Mouse (Mus musculus) neural tube, embryonic 12.5 days (tissue): ENCODE measurements at regions not wholly inside any gene's neighbourhood (a gene's known extent, or its start where the extent isn't known, plus 50 kb on each side); places are given as distances from the start of the nearest gene placed in this dataset.

Source experiments
- ATAC-seq: fragments of 200-750 bp; cut with Nextera tagmentation; 2 replicates; pipeline ENCODE4 v1.8.0; 2017; ENCODE audit warnings: low read depth, mild to moderate bottlenecking, moderate TSS enrichment, moderate library complexity; ENCODE audit not compliant: low FRiP score
- H3K27ac ChIP-seq: fragments of 300-500 bp; sonication (generic); 2 replicates; pipeline ENCODE4 v1.5.1; 2016
- H3K27me3 ChIP-seq: fragments of 300-500 bp; sonication (generic); replicated peaks from 2 replicates; pipeline ENCODE4 v1.6.1; 2016; ENCODE audit warnings: mild to moderate bottlenecking
- H3K36me3 ChIP-seq: fragments of 300-500 bp; sonication (generic); 2 replicates; pipeline ENCODE4 v1.6.1; 2016; ENCODE audit warnings: mild to moderate bottlenecking
- H3K4me1 ChIP-seq: fragments of 300-500 bp; sonication (generic); 2 replicates; pipeline ENCODE4 v1.6.1; 2016
- H3K4me2 ChIP-seq: fragments of 300-500 bp; sonication (generic); replicated peaks from 2 replicates; pipeline ENCODE4 v1.6.1; 2016; ENCODE audit warnings: mild to moderate bottlenecking
- H3K4me3 ChIP-seq: fragments of 300-500 bp; sonication (generic); 2 replicates; pipeline ENCODE4 v1.5.1; 2016
- H3K9ac ChIP-seq: fragments of 300-500 bp; sonication (generic); 2 replicates; pipeline ENCODE4 v1.6.1; 2016; ENCODE audit warnings: mild to moderate bottlenecking
- H3K9me3 ChIP-seq: fragments of 300-500 bp; sonication (generic); 2 replicates; pipeline ENCODE4 v1.6.1; 2016; ENCODE audit warnings: mild to moderate bottlenecking
- WGBS: fragments of 180-500 bp; shearing (Covaris S2); methylation state at CpG from one replicate; pipeline ENCODE4 v1.1.7; 2016; 5-methylcytosine and 5-hydroxymethylcytosine counted together

GRCm38 (mm10) chr2:71647914-71648497 lies 97.4 kb upstream of the Itga6 start:
- Histone ChIP-seq H3K4me3 (no peak overlapping the region), H3K4me1 (peaks cover 16% of the 10 kb centered on the region), H3K27me3 (no peaks in the 10 kb centered on the region), H3K9ac (no peak overlapping the region), H3K4me2 (no peak overlapping the region), H3K36me3 (no peaks in the 10 kb centered on the region), H3K27ac (no peak overlapping the region), H3K9me3 (no peaks in the 10 kb centered on the region)
- no peak for ATAC-seq
- 69% methylated on average over 14 of the region's 14 CpGs for WGBS

GRCm38 (mm10) chr2:71651662-71652061 lies 93.8 kb upstream of the Itga6 start:
- Histone ChIP-seq H3K9me3 (no peaks in the 10 kb centered on the region), H3K9ac (no peak overlapping the region), H3K27ac (no peak overlapping the region), H3K27me3 (no peaks in the 10 kb centered on the region), H3K4me3 (no peak overlapping the region), H3K36me3 (no peaks in the 10 kb centered on the region), H3K4me1 (peaks cover 30% of the 10 kb centered on the region), H3K4me2 (0 out of 2 replicates have a peak overlapping the region, but pooled peaks have one; percentile 28)
- no peak for ATAC-seq
- 10% methylated on average over 2 of the region's 2 CpGs for WGBS

DNA sequence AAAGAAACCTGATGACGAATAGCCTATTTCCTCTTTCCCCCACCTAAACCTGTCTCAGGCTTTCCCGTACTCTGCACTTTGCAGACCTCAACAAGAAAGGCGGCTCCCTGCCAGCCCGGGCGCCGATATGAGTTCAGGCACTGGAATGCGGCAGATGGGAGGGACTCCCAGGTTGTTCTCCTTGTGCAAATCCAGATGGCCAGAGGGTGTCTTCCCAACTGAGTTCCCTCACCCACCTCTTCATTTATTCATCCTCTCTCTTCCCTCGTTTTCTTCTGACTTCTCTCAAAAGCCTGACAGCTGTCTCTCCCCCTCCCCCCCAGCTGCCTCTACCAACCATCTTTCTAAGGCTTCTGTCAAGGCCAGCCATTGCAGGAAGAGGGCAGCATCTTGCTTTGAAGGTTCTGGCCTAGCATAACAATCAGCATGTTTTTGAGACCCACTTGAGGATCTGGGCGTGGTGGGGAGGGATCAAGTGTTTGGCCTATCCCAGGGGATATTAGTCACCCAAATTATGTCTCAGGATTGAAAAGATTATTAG lies 93.1 kb upstream of the Itga6 start:
- H3K4me2 ChIP-seq: peak overlapping the region; percentile 28; the same call in 1 of the 2 replicates
- ATAC-seq: no peak
- H3K9ac ChIP-seq: no peak overlapping the region
- no peaks in the 10 kb centered on the region for H3K9me3 ChIP-seq
- peaks cover 30% of the 10 kb centered on the region for H3K4me1 ChIP-seq
- H3K27me3 ChIP-seq: no peaks in the 10 kb centered on the region
- no peak overlapping the region for H3K4me3 ChIP-seq
- WGBS: 13% methylated on average over 9 of the region's 9 CpGs
- H3K27ac ChIP-seq: no peak overlapping the region
- H3K36me3 ChIP-seq: no peaks in the 10 kb centered on the region

- H3K27ac ChIP-seq: no peak overlapping the region
- ATAC-seq: peak; percentile 18; the same call in 1 of the 2 replicates
- no peaks in the 10 kb centered on the region for H3K27me3 ChIP-seq
- no peaks in the 10 kb centered on the region for H3K36me3 ChIP-seq
- H3K4me3 ChIP-seq: no peak overlapping the region
- H3K9ac ChIP-seq: no peak overlapping the region
- H3K4me2 ChIP-seq: peak overlapping the region; percentile 54; the same call in 1 of the 2 replicates
- WGBS: 15% methylated on average over 8 of the region's 8 CpGs
- no peaks in the 10 kb centered on the region for H3K9me3 ChIP-seq
- peaks cover 26% of the 10 kb centered on the region for H3K4me1 ChIP-seq
Measured at GRCm38 (mm10) chr2:71654817-71655503, 90.5 kb upstream of the Itga6 start.

GRCm38 (mm10) chr2:71655504-71656390 lies 89.7 kb upstream of the Itga6 start:
- 1% methylated on average over 19 of the region's 19 CpGs for WGBS

GRCm38 (mm10) chr2:71656611-71657244 lies 88.7 kb upstream of the Itga6 start:
- H3K9me3 ChIP-seq: no peaks in the 10 kb centered on the region
- no peak overlapping the region for H3K9ac ChIP-seq
- 58% methylated on average over 8 of the region's 8 CpGs for WGBS
- H3K4me2 ChIP-seq: no peak overlapping the region
- H3K36me3 ChIP-seq: no peaks in the 10 kb centered on the region
- ATAC-seq: no peak
- H3K4me3 ChIP-seq: no peak overlapping the region
- H3K27ac ChIP-seq: no peak overlapping the region
- peaks cover 22% of the 10 kb centered on the region for H3K4me1 ChIP-seq
- no peaks in the 10 kb centered on the region for H3K27me3 ChIP-seq

More at GRCm38 (mm10) chr2:71655504-71656390, 89.7 kb upstream of the Itga6 start:
- Histone ChIP-seq H3K9ac (peak overlapping the region; percentile 41), H3K4me3 (peak overlapping the region; percentile 21; the same call in 1 of the 2 replicates), H3K4me1 (peaks cover 26% of the 10 kb centered on the region), H3K9me3 (no peaks in the 10 kb centered on the region), H3K27ac (0 out of 2 replicates have a peak overlapping the region, but pooled peaks have one; percentile 17), H3K4me2 (peak overlapping the region; percentile 54), H3K27me3 (no peaks in the 10 kb centered on the region), H3K36me3 (no peaks in the 10 kb centered on the region)
- peak; percentile 77 for ATAC-seq

DNA sequence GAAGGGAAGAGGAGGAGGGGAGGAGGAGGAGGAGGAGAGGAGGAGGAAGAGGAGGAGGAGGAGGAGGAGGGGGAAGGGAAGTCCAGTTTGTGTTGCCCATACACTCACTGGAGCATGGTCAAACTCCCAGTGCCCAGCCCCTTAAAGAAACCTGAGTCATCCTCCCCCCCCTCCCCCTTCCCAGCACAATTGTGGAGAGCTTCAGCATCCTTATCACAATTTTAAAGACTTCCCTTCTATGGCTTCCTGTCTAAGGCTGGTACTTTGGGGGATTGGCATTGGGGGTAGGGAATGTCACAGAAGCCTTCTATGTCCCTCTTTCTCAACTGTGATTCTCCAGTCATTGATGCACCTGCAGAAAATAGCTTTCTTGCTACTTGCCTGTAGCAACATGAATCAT lies 84.0 kb upstream of the Itga6 start:
- H3K9ac ChIP-seq: no peak overlapping the region
- no peak for ATAC-seq
- H3K27me3 ChIP-seq: no peaks in the 10 kb centered on the region
- no peak overlapping the region for H3K4me3 ChIP-seq
- no peak overlapping the region for H3K4me2 ChIP-seq
- H3K9me3 ChIP-seq: no peaks in the 10 kb centered on the region
- no peaks in the 10 kb centered on the region for H3K4me1 ChIP-seq
- no peaks in the 10 kb centered on the region for H3K36me3 ChIP-seq
- H3K27ac ChIP-seq: no peak overlapping the region

GRCm38 (mm10) chr2:71661986-71662385 lies 83.4 kb upstream of the Itga6 start:
- no peaks in the 10 kb centered on the region for H3K9me3 ChIP-seq
- no peak overlapping the region for H3K4me2 ChIP-seq
- no peaks in the 10 kb centered on the region for H3K27me3 ChIP-seq
- no peak overlapping the region for H3K4me3 ChIP-seq
- no peaks in the 10 kb centered on the region for H3K4me1 ChIP-seq
- no peak for ATAC-seq
- 92% methylated on average over 5 of the region's 5 CpGs for whole genome bisulfite sequencing
- H3K27ac ChIP-seq: no peak overlapping the region
- no peak overlapping the region for H3K9ac ChIP-seq
- no peaks in the 10 kb centered on the region for H3K36me3 ChIP-seq

GRCm38 (mm10) chr2:71663453-71663852 lies 82.0 kb upstream of the Itga6 start:
- no peak overlapping the region for H3K9ac ChIP-seq
- no peaks in the 10 kb centered on the region for H3K4me1 ChIP-seq
- no peak for ATAC-seq
- no peaks in the 10 kb centered on the region for H3K27me3 ChIP-seq
- no peak overlapping the region for H3K4me3 ChIP-seq
- H3K36me3 ChIP-seq: no peaks in the 10 kb centered on the region
- H3K4me2 ChIP-seq: no peak overlapping the region
- H3K27ac ChIP-seq: no peak overlapping the region
- no peaks in the 10 kb centered on the region for H3K9me3 ChIP-seq
- 88% methylated on average over 8 of the region's 8 CpGs for whole genome bisulfite sequencing

- 87% methylated on average over 2 of the region's 2 CpGs for WGBS
- ATAC-seq: no peak
- no peak overlapping the region for H3K9ac ChIP-seq
Measured at GRCm38 (mm10) chr2:71666927-71667326, 78.5 kb upstream of the Itga6 start.

GRCm38 (mm10) chr2:71667746-71668145 lies 77.7 kb upstream of the Itga6 start:
- H3K27me3 ChIP-seq: no peaks in the 10 kb centered on the region
- H3K4me2 ChIP-seq: no peak overlapping the region
- H3K27ac ChIP-seq: no peak overlapping the region
- H3K4me3 ChIP-seq: no peak overlapping the region
- no peaks in the 10 kb centered on the region for H3K4me1 ChIP-seq
- no peaks in the 10 kb centered on the region for H3K9me3 ChIP-seq
- no peak for ATAC-seq
- 98% methylated on average over 3 of the region's 3 CpGs for WGBS
- no peaks in the 10 kb centered on the region for H3K36me3 ChIP-seq
- no peak overlapping the region for H3K9ac ChIP-seq

More at GRCm38 (mm10) chr2:71666927-71667326, 78.5 kb upstream of the Itga6 start:
- no peaks in the 10 kb centered on the region for H3K27me3 ChIP-seq
- no peak overlapping the region for H3K4me3 ChIP-seq
- H3K36me3 ChIP-seq: no peaks in the 10 kb centered on the region
- no peaks in the 10 kb centered on the region for H3K4me1 ChIP-seq
- H3K9me3 ChIP-seq: no peaks in the 10 kb centered on the region
- no peak overlapping the region for H3K27ac ChIP-seq
- no peak overlapping the region for H3K4me2 ChIP-seq
